Mouse (Mus musculus) adrenal gland, adult 2 months (tissue): ENCODE measurements around the gene Uqcr11. TPM values are rescaled to one million over a fixed set of nuclear protein-coding genes. Genes with fewer than 3 reads are reported as not detected.

Source experiments
- DNase-seq: peaks from one replicate; pipeline ENCODE4 v3.0.0; 2021
- long read RNA-seq: library from polyadenylated mRNA; stranded (forward); transcript quantifications from one replicate; pipeline ENCODE4 v2.0.0, GENCODE M21; 2021
- polyA plus RNA-seq: library from polyadenylated mRNA; depleted of rRNA; stranded (reverse); fragments of >200 nt; gene quantifications from 2 replicates; pipeline ENCODE4 v1.2.3, GENCODE M21; 2012; rRNA removed
- total RNA-seq, 2 experiments: library from RNA; stranded (reverse); gene quantifications; 2 replicates each; pipeline ENCODE4 v1.2.3; 2021

Gene Uqcr11
- total RNA-seq (1,000 to 10,000 TPM in 1 of 2 experiments, 100 to 1,000 TPM in 1; 714 to 1,027 TPM), polyA plus RNA-seq (2,955 and 2,958 TPM in 2 replicates)
- long read RNA-seq, transcript Uqcr11-201 (3 exons, 445 nt): major isoform, 448 of 470 reads
- long read RNA-seq, transcript Uqcr11-203 (3 exons, 605 nt): minor isoform, 7 of 470 reads
- long read RNA-seq, partial matches to known transcripts: 9 of 470 reads
- long read RNA-seq, other reads (novel, unspliced or antisense): 6 of 470 reads

- peak; percentile 95 for DNase-seq
These were observed at the start of gene Uqcr11 for GRCm38 (mm10) chr10:80406684-80407501. Gene Uqcr11 (minus strand): TSS chr10:80406830.

- DNase-seq: no peak
These were observed 49.1 kb upstream of the Uqcr11 start for GRCm38 (mm10) chr10:80455697-80456096.

- no peak for DNase-seq
These were observed 48.2 kb upstream of the Uqcr11 start for GRCm38 (mm10) chr10:80454781-80455180.

GRCm38 (mm10) chr10:80453601-80454000 lies 47.0 kb upstream of the Uqcr11 start:
- DNase-seq: no peak

- no peak for DNase-seq
These were observed 44.0 kb upstream of the Uqcr11 start for GRCm38 (mm10) chr10:80450599-80450998.

GRCm38 (mm10) chr10:80445898-80446601 lies 39.4 kb upstream of the Uqcr11 start:
- peak; percentile 64 for DNase-seq

GRCm38 (mm10) chr10:80445052-80445451 lies 38.4 kb upstream of the Uqcr11 start:
- peak; percentile 28 for DNase-seq

GRCm38 (mm10) chr10:80444339-80445045 lies 37.9 kb upstream of the Uqcr11 start:
- DNase-seq: peak; percentile 69

- peak; percentile 39 for DNase-seq
These were observed 37.1 kb upstream of the Uqcr11 start for GRCm38 (mm10) chr10:80443575-80444278.

- DNase-seq: no peak
These were observed 36.4 kb upstream of the Uqcr11 start for GRCm38 (mm10) chr10:80442989-80443388.

GRCm38 (mm10) chr10:80441598-80441997 lies 35.0 kb upstream of the Uqcr11 start:
- DNase-seq: no peak

- DNase-seq: no peak
These were observed 33.4 kb upstream of the Uqcr11 start for GRCm38 (mm10) chr10:80440031-80440430.

- no peak for DNase-seq
These were observed 31.3 kb upstream of the Uqcr11 start for GRCm38 (mm10) chr10:80437973-80438372.

GRCm38 (mm10) chr10:80436276-80436675 lies 29.6 kb upstream of the Uqcr11 start:
- DNase-seq: no peak

GRCm38 (mm10) chr10:80435764-80436163 lies 29.1 kb upstream of the Uqcr11 start:
- no peak for DNase-seq

GRCm38 (mm10) chr10:80434823-80435222 lies 28.2 kb upstream of the Uqcr11 start:
- no peak for DNase-seq

GRCm38 (mm10) chr10:80434233-80434592 lies 27.6 kb upstream of the Uqcr11 start:
- DNase-seq: no peak

GRCm38 (mm10) chr10:80433513-80434232 lies 27.0 kb upstream of the Uqcr11 start, which contains the start of gene Tcf3:
Gene Tcf3 (minus strand): TSS chr10:80433647.
- DNase-seq: peak; percentile 97

GRCm38 (mm10) chr10:80432936-80433512 lies 26.4 kb upstream of the Uqcr11 start:
- DNase-seq: peak; percentile 51

GRCm38 (mm10) chr10:80432387-80432785 lies 25.8 kb upstream of the Uqcr11 start:
- DNase-seq: no peak
